Mouse (Mus musculus): ENCODE measurements around the gene Dnajb6. TPM values are rescaled to one million over a fixed set of nuclear protein-coding genes. Genes with fewer than 3 reads are reported as not detected.

The Dnajb6 gene
- polyA plus RNA-seq, 1 experiment from 2014 or later, result 227 TPM

Other genes with a start within 250 kb of the Dnajb6 start
- 38.4 and 42.9 TPM in 2 replicates for gene Ube3c, start 166.4 kb upstream of the Dnajb6 start, polyA plus RNA-seq (2014; fragmentation: Nextera tagmentation; extraction: Ambion mirVana)
- 1.1 TPM in 1 of 2 replicates, not detected in the other for gene Gm5129, start 248 bp downstream of the Dnajb6 start, polyA plus RNA-seq (2014; fragmentation: Nextera tagmentation; extraction: Ambion mirVana)

Data from neural tube, embryonic 11.5 days (tissue).